Mouse (Mus musculus) midbrain, postnatal 0 days (tissue): ENCODE measurements around the gene Ubr7. TPM values are rescaled to one million over a fixed set of nuclear protein-coding genes. Genes with fewer than 3 reads are reported as not detected.

ENCODE experiments used
- ATAC-seq: fragments of 200-750 bp; cut with Nextera tagmentation; 2 replicates; pipeline ENCODE4 v1.8.0; 2017; ENCODE audit warnings: moderate number of reproducible peaks, mild to moderate bottlenecking, moderate TSS enrichment, moderate library complexity; ENCODE audit not compliant: low FRiP score
- DNase-seq: peaks from one replicate; pipeline ENCODE4 v3.0.0-alpha.2; 2015; ENCODE audit warnings: low spot score
- H3K27ac ChIP-seq: fragments of 300-500 bp; sonication (generic); 2 replicates; pipeline ENCODE4 v1.5.1; 2014; ENCODE audit warnings: low read depth, mild to moderate bottlenecking, low read length, mixed read lengths
- H3K27me3 ChIP-seq: fragments of 300-500 bp; sonication (generic); 2 replicates; pipeline ENCODE4 v1.6.1; 2014; ENCODE audit warnings: low read length, control low read depth, mixed read lengths; ENCODE audit not compliant: insufficient read depth
- H3K36me3 ChIP-seq: fragments of 300-500 bp; sonication (generic); 2 replicates; pipeline ENCODE4 v1.6.1; 2014; ENCODE audit warnings: low read length, control low read depth, mixed read lengths; ENCODE audit not compliant: insufficient read depth
- H3K4me1 ChIP-seq: fragments of 300-500 bp; sonication (generic); 2 replicates; pipeline ENCODE4 v1.6.1; 2014; ENCODE audit warnings: mild to moderate bottlenecking, control low read depth, antibody characterized with exemption, low read length, mixed read lengths; ENCODE audit not compliant: insufficient read depth
- H3K4me2 ChIP-seq: fragments of 300-500 bp; sonication (generic); 2 replicates; pipeline ENCODE4 v1.6.1; 2014; ENCODE audit warnings: low read depth, mild to moderate bottlenecking, low read length, mixed read lengths; ENCODE audit not compliant: poor library complexity, severe bottlenecking
- H3K4me3 ChIP-seq: fragments of 300-500 bp; sonication (generic); 2 replicates; pipeline ENCODE4 v1.5.1; 2014; ENCODE audit warnings: low read depth, mild to moderate bottlenecking, low read length, moderate library complexity
- H3K9ac ChIP-seq: fragments of 300-500 bp; sonication (generic); replicated peaks from 2 replicates; pipeline ENCODE4 v1.6.1; 2014; ENCODE audit warnings: mild to moderate bottlenecking, low read length, moderate library complexity, mixed read lengths; ENCODE audit not compliant: poor library complexity, severe bottlenecking
- H3K9me3 ChIP-seq: fragments of 300-500 bp; sonication (generic); 2 replicates; pipeline ENCODE4 v1.6.1; 2016; ENCODE audit warnings: low read length, control low read depth
- CTCF ChIP-seq: IDR thresholded peaks from 2 replicates; pipeline ENCODE4 v1.5.1; 2016; ENCODE audit warnings: antibody characterized with exemption, mild to moderate bottlenecking
- WGBS: fragments of 180-500 bp; shearing (Covaris S2); extraction: QIAGEN DNeasy Blood & Tissue Kit; methylation state at CpG from one replicate; pipeline ENCODE4 v1.1.7; 2014; 5-methylcytosine and 5-hydroxymethylcytosine counted together
- polyA plus RNA-seq: library from polyadenylated mRNA; unstranded; fragments of >200 nt; fragmentation: Nextera tagmentation; extraction: Ambion mirVana; gene quantifications from 2 replicates; pipeline ENCODE4 v1.2.1, GENCODE M21; 2015
- total RNA-seq: library from RNA; depleted of rRNA; stranded (reverse); fragments of >200 nt; gene quantifications from 2 replicates; pipeline ENCODE4 v1.2.3, GENCODE M21; 2014

The Ubr7 gene
- total and polyA plus RNA-seq, 2 experiments from 2014 or later = 24.4 to 51.0 TPM

DNA sequence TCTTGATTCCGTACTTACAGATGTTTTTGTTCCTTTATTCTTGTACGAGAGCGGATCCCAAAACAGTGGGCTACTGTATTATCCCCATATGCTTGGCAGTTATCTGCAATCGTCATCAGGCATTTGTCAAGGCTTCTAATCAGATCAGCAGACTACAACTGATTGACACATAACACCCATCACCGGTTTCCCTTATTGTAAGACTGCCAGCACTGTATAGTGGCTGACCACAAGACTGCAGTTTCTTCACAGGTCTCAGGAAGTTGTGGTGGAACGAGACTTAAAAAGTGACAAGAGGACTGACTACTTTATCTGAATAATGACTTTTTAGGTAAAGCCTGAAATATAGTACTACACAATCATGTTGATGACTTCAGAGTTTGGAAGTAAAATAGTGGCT lies 12.9 kb upstream of the Ubr7 start:
- DNase-seq = peak; percentile 22
- Histone ChIP-seq H3K9me3 (no peaks in the 10 kb centered on the region), H3K9ac (no peak overlapping the region), H3K4me1 (peaks cover 6% of the 10 kb centered on the region; the same call in 1 of the 2 replicates), H3K27me3 (no peaks in the 10 kb centered on the region), H3K36me3 (0 out of 2 replicates have a peak, but pooled peaks cover 3% of the 10 kb centered on the region), H3K4me2 (peak overlapping the region; percentile 68), H3K27ac (no peak overlapping the region), H3K4me3 (peak overlapping the region; percentile 84; the same call in 1 of the 2 replicates)
- no peak for ATAC-seq
- 49% methylated on average over 6 of the region's 6 CpGs for WGBS
- peak; percentile 17; the same call in 1 of the 2 replicates for TF ChIP-seq CTCF

- DNase-seq (no peak), ATAC-seq (no peak)
- no peak for TF ChIP-seq CTCF
- Histone ChIP-seq H3K36me3 (0 out of 2 replicates have a peak, but pooled peaks cover 3% of the 10 kb centered on the region), H3K4me1 (no peaks in the 10 kb centered on the region), H3K27ac (no peak overlapping the region), H3K4me3 (no peak overlapping the region), H3K27me3 (no peaks in the 10 kb centered on the region), H3K9me3 (no peaks in the 10 kb centered on the region), H3K9ac (no peak overlapping the region), H3K4me2 (no peak overlapping the region)
- WGBS = 88% methylated on average over 3 of the region's 3 CpGs
Measured at GRCm38 (mm10) chr12:102748256-102748655, 9.5 kb upstream of the Ubr7 start.

GRCm38 (mm10) chr12:102756304-102756703 lies 1.5 kb upstream of the Ubr7 start:
- DNase-seq = no peak
- Histone ChIP-seq H3K4me3 (peak overlapping the region; percentile 85; the same call in 1 of the 2 replicates), H3K9ac (peak overlapping the region; percentile 65; the same call in 1 of the 2 replicates), H3K4me2 (peak overlapping the region; percentile 88), H3K27me3 (no peaks in the 10 kb centered on the region), H3K9me3 (no peaks in the 10 kb centered on the region), H3K4me1 (peaks cover 9% of the 10 kb centered on the region), H3K36me3 (no peaks in the 10 kb centered on the region), H3K27ac (no peak overlapping the region)
- ATAC-seq = no peak
- WGBS = 87% methylated on average over 7 of the region's 7 CpGs
- TF ChIP-seq CTCF = peak; percentile 61

DNA sequence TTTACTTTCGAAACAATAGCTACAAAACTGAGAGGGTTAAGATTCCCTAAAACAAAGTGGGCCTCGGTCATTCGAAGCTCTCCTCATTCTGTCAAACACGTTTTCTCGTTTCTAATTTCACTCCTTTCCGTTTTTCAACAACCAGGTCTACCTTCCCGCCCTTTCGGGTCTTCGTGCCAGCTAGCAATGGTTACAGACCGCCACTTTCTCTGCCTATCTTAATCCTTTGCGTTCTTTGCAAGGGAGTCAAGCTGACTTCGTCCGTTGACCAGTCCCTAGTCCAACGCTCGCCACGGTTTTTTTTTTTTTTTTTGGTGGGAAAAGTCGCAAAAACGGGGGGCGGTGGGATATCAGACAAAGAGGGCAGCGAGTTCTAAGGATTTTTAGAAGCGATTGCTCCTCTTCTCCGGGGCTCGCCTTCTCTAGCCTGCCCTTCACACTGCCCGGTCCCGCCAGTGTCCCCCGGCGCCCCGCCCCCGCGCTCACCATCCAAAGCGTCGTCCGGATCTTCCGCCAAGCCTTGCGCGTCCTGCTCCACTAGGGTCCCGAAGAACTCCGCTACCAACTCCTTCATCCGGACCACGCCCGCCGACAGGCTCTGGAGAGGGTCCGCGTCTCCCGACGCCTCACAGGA lies 595 bp upstream of the Ubr7 start:
- DNase-seq (no peak), ATAC-seq (peak; percentile 2; the same call in 1 of the 2 replicates)
- no peaks in the 10 kb centered on the region for H3K9me3 ChIP-seq
- peak overlapping the region; percentile 65 for H3K9ac ChIP-seq
- peak overlapping the region; percentile 85 for H3K4me3 ChIP-seq
- no peak for TF ChIP-seq CTCF
- H3K27ac ChIP-seq = peak overlapping the region; percentile 82
- H3K4me2 ChIP-seq = peak overlapping the region; percentile 88
- no peaks in the 10 kb centered on the region for H3K36me3 ChIP-seq
- H3K4me1 ChIP-seq = peaks cover 9% of the 10 kb centered on the region
- H3K27me3 ChIP-seq = no peaks in the 10 kb centered on the region
- 1% methylated on average over 45 of the region's 46 CpGs for WGBS

DNA sequence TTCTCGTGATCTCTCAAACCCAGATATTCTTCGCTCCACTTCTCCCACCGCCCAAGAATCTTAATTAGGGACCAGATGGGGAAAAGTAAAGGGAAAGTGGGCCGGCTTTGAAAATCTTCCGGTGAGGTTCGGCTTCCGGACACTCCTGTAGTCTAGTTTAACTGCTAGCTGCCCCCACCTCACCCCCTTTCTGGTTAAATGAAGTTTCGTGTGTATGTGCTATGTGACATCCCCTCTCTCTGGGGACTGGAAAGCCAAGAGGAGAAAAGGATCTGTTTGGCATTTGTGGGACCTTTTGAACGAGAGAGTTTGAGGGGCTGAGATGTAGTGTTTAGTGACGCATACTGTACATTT lies 613 bp downstream of the Ubr7 start, which contains the start of gene Gm20604:
Gm20604 (minus strand) TSS at position 270 of the 354 bp plus-strand sequence.
- Histone ChIP-seq H3K9me3 (no peaks in the 10 kb centered on the region), H3K4me2 (peak within 1 kb of the TSS; percentile 88), H3K4me1 (peaks cover 9% of the 10 kb centered on the region), H3K9ac (peak within 1 kb of the TSS; percentile 75), H3K36me3 (0 out of 2 replicates have a peak, but pooled peaks cover 3% of the 10 kb centered on the region), H3K27me3 (no peaks in the 10 kb centered on the region), H3K4me3 (peak within 1 kb of the TSS; percentile 85), H3K27ac (peak within 1 kb of the TSS; percentile 82)
- WGBS = under 1% methylated on average over 10 of the region's 10 CpGs
- no peak for ATAC-seq
- no peak for TF ChIP-seq CTCF
- peak; percentile 34 for DNase-seq

DNA sequence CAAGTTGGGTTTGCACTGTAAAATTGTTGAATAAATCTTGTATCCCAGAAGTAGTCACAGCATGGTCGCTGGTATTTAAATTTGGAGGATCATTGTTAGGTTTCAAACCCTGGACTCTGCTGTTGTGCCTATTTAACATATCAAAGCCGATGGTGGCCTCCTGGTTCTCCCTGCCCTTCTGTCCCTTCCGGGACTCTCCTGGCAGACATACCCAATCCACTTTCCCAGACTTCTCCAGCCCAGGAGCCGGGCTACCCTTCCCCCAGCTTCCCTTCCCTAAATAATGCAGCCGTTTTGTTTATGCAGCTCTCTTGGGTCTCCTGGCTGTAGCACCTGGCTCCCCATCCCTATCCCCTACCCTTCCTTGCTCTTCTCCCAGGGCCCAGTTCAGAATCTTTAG lies 1.2 kb downstream of the Ubr7 start:
- H3K36me3 ChIP-seq = 0 out of 2 replicates have a peak, but pooled peaks cover 3% of the 10 kb centered on the region
- ATAC-seq = no peak
- no peak for DNase-seq
- 1% methylated on average over 5 of the region's 5 CpGs for WGBS
- H3K4me3 ChIP-seq = peak overlapping the region; percentile 85
- H3K4me2 ChIP-seq = peak overlapping the region; percentile 88
- H3K27me3 ChIP-seq = no peaks in the 10 kb centered on the region
- no peak overlapping the region for H3K27ac ChIP-seq
- TF ChIP-seq CTCF = no peak
- H3K9ac ChIP-seq = peak overlapping the region; percentile 75; the same call in 1 of the 2 replicates
- peaks cover 9% of the 10 kb centered on the region for H3K4me1 ChIP-seq
- H3K9me3 ChIP-seq = no peaks in the 10 kb centered on the region
